Mouse (Mus musculus): ENCODE data around the gene Uba52.

GRCm38 (mm10) chr8:70527111-70527511, 16.5 kb upstream of the Uba52 start:
- no peak for TF ChIP-seq CTCF (IDR thresholded peaks at IDR 0.05)
- no peak for TF ChIP-seq EP300 (IDR thresholded peaks at IDR 0.05)
